Mouse (Mus musculus) mouse trophoblast stem cell (cell line): ENCODE data around the gene Pla2g3.

Experiments
- in situ Hi-C, 2 experiments: fragments of 300-500 bp; cut with MseI, MboI; formaldehyde crosslinking; loops; 2 replicates in 1 of 2; 3 replicates in 1 of 2; pipeline ENCODE4 v1.15.1; 2025

Gene Pla2g3

GRCm38 (mm10) chr11:3537711-3538110 lies 49.6 kb downstream of the Pla2g3 start:
- in situ Hi-C loops = no loop called here

DNA sequence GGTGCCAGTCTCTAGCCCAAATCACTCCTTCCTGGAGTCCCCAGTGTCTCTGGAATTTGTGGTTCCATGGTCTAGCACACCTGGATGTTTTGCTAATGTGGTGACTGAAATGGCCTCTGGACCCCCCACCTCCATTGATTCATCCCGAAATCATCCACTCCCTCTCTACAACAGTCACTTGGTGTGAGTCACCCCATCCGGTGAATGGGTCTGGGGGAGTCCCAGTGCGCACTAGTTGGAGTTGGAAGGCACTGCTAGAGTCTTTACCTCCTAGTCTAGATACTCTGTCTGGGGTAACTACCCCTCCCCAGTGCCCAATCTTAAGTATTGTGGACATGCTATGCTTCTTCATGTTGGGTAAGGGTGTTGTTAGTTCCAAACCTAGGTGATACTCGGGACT lies 50.3 kb downstream of the Pla2g3 start:
- in situ Hi-C loops = no loop called here

- in situ Hi-C loops = no loop called here
Observed at GRCm38 (mm10) chr11:3539111-3539825, 51.2 kb downstream of the Pla2g3 start.

DNA sequence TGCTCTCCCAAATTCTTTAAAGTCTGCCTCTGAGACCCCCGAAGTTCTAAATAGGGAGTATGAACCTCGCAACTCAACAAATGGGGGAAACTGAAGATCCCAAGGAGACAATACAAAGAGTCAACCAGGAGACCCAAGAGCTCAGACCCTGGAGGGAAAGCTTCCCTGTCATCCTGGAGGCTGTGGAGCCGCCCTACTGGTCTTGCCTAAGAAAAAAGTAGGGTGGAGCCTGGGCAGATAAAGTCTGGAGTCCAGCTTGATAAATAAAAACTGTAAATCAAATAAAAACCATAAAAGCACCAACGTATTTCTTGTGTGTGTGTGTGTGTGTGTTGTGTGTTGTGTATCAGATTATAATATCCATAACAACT lies 51.7 kb downstream of the Pla2g3 start:
- in situ Hi-C loops = no loop called here

DNA sequence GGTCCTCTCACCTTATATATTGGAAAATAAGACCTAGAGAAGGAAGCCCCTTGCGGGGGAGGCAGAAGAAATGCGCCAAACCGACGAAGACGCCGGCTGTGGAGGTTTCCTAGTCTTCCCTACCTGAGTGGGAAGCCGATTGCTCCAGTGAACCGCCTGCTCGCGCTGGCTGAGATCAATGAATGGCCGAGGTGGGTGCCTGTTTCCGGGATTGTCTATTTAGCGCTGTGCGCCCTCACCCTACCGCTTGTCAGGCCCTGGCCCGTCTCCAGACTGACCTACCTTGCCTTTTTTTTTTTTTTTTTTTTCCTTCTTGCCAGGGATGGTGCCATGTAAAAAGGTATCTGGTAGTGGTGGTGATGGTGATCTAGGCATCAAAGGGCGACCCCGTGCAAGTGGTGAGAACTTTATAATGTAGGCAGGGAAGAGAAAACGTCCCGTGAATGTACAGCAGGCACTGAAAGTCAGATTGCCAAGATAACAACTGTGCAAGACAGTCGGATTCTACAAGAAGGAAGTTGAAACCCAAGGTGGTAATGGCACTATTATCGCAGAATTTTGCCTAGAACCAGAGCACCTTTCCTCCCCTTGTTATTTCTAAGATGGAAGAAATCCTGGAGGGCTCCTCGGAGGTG lies 52.5 kb downstream of the Pla2g3 start, which contains the start of gene Smtn:
Gene Smtn, minus strand, starts transcription at position 162 of the 635 bp plus-strand sequence.
- in situ Hi-C loops = no loop called here

DNA sequence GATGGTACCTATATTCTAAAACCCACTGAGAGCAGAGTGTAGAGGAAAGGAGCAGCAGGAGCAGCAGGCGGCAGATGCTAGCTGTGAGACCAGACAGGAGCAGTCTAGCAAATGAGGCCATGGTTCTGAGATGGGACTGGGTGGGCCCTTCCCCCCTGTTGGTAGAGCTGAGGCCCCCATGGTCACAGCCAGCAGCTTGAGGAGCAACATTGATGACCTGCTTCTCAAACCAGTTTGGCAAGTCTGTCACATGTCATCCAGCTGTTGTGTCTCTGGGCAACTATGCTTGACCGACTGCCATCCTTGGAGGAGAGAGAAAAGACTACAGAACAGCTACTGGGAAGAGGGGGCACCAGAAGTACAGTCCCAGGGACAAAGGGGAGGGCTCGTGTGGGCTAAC lies 53.8 kb downstream of the Pla2g3 start:
- in situ Hi-C loops = no loop called here

DNA sequence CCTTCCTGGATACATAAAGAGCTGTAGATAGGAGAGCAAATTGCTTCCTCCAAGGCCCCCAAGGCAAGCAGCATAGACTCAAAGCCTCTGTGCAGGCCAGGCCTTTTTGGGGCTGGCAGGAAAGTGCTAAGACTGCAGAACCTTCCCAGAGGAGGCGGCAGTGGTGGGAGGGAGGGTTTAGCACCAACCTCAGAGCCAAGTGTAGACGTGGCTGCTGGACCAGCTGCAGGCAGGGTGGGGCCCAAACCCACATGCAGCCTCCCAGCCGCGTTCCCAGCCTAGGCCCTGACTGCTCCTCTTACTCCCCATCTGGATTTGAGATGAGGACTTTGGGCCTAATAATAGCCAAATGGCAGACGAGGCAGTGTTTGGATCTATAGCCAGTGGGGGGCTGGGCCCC lies 54.9 kb downstream of the Pla2g3 start:
- in situ Hi-C loops = no loop called here

DNA sequence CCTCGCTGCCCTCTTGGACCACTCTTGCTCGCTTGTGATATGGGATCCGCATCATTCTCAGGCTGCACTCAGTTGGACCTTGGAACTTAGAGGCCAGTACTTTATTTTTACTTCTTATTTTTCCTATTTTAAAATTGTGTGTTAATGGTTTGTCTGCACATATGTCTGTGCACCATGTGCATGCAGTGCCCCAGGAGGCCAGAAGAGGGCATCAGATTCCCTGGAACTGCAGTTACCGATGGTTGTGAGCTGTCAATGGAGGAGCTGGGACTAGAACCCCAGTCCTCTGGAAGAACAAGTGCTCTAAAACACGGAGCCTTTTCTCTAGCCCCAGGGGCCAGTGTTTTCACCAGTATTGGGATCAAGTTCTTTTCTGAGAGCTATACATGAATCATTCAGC lies 56.3 kb downstream of the Pla2g3 start:
- in situ Hi-C loops = no loop called here

- in situ Hi-C loops = no loop called here
Observed at GRCm38 (mm10) chr11:3545531-3546241, 57.6 kb downstream of the Pla2g3 start.

DNA sequence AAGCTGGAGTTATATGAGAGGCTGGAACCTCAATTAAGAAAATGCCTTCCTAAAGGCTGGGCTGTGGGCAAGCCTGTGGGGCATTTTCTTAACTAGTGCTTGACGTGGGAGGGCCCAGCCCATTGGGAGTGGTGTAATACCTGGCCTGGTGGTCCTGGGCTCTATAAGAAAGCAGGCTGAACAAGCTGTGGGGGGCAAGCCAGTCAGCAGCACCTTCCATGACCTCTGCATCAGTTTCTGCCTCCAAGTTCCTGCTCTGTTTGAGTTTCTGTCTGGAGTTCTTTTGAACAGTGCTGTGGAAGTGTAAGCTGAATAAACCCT lies 58.1 kb downstream of the Pla2g3 start:
- in situ Hi-C loops = no loop called here

- in situ Hi-C loops = no loop called here
Observed at GRCm38 (mm10) chr11:3547047-3547446, 59.0 kb downstream of the Pla2g3 start.

- in situ Hi-C loops = no loop called here
Observed at GRCm38 (mm10) chr11:3547969-3548368, 59.9 kb downstream of the Pla2g3 start.

DNA sequence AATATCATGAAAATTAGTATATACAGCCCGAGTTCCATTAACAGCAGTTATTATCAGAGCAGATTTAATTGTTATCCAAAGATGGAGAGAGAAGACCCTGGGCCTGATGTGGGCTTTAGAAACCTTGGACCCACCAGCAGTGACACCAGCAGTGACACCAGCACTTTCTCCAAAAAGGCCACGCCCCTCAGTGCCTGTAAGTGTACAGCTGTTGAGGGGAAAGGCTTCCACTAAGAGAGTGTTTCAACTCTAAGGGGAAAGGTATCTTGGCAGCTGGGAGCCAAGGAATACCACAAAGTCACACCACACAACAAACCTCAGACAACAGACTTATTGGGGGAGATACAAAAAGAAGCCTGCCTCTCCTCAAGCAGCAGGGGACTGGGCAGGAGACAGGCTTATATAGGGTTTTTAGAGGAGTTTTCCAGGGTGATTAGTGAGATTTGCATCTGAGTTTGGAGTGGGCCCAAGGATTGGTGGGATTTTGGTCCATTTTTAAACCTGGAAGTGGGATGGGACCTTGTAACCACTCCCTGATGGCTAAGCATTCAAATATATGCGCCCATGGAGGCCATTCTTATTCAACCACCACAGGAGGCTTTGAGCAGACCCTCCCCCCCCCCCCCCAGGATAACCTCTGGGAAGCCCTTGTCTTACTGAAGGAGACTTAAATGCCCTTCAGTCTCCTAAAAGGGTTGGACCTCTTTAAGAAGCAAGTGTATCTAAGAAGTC lies 60.6 kb downstream of the Pla2g3 start:
- in situ Hi-C loops = no loop called here
